Mouse (Mus musculus) kidney, embryonic 14.5 days (tissue): ENCODE measurements around the gene Wdr25. TPM values are rescaled to one million over a fixed set of nuclear protein-coding genes. Genes with fewer than 3 reads are reported as not detected.

Experiments
- ATAC-seq: fragments of 200-750 bp; cut with Nextera tagmentation; 2 replicates; pipeline ENCODE4 v1.8.0; 2017; ENCODE audit warnings: moderate number of reproducible peaks, mild to moderate bottlenecking, moderate TSS enrichment, moderate library complexity; ENCODE audit not compliant: low FRiP score, low TSS enrichment
- H3K27ac ChIP-seq: fragments of 300-500 bp; sonication (generic); 2 replicates; pipeline ENCODE4 v1.5.1; 2014; ENCODE audit warnings: low read depth, mild to moderate bottlenecking, low read length, moderate library complexity, mixed read lengths
- H3K27me3 ChIP-seq: fragments of 300-500 bp; sonication (generic); 2 replicates; pipeline ENCODE4 v1.6.1; 2014; ENCODE audit warnings: mild to moderate bottlenecking, low read length; ENCODE audit not compliant: control insufficient read depth, insufficient read depth
- H3K36me3 ChIP-seq: fragments of 300-500 bp; sonication (generic); 2 replicates; pipeline ENCODE4 v1.6.1; 2014; ENCODE audit warnings: low read length, mixed read lengths; ENCODE audit not compliant: control insufficient read depth, insufficient read depth
- H3K4me1 ChIP-seq: fragments of 300-500 bp; sonication (generic); 2 replicates; pipeline ENCODE4 v1.6.1; 2014; ENCODE audit warnings: low read length, mixed read lengths; ENCODE audit not compliant: control insufficient read depth, insufficient read depth
- H3K4me2 ChIP-seq: fragments of 300-500 bp; sonication (generic); replicated peaks from 2 replicates; pipeline ENCODE4 v1.6.1; 2014; ENCODE audit warnings: low read depth, mild to moderate bottlenecking, low read length
- H3K4me3 ChIP-seq: fragments of 300-500 bp; sonication (generic); 2 replicates; pipeline ENCODE4 v1.5.1; 2014; ENCODE audit warnings: mild to moderate bottlenecking, low read length
- H3K9ac ChIP-seq: fragments of 300-500 bp; sonication (generic); 2 replicates; pipeline ENCODE4 v1.6.1; 2014; ENCODE audit warnings: low read depth, mild to moderate bottlenecking, low read length, moderate library complexity
- H3K9me3 ChIP-seq: fragments of 300-500 bp; sonication (generic); 2 replicates; pipeline ENCODE4 v1.6.1; 2016; ENCODE audit warnings: low read length; ENCODE audit not compliant: control insufficient read depth
- WGBS: fragments of 180-500 bp; shearing (Covaris S2); extraction: QIAGEN DNeasy Blood & Tissue Kit; methylation state at CpG from one replicate; pipeline ENCODE4 v1.1.7; 2014; 5-methylcytosine and 5-hydroxymethylcytosine counted together
- polyA plus RNA-seq: library from polyadenylated mRNA; unstranded; fragments of >200 nt; fragmentation: Nextera tagmentation; extraction: Ambion mirVana; gene quantifications from 2 replicates; pipeline ENCODE4 v1.2.1, GENCODE M21; 2014

Wdr25 gene
- polyA plus RNA-seq, 1 experiment from 2014 or later = 6.0 TPM

DNA sequence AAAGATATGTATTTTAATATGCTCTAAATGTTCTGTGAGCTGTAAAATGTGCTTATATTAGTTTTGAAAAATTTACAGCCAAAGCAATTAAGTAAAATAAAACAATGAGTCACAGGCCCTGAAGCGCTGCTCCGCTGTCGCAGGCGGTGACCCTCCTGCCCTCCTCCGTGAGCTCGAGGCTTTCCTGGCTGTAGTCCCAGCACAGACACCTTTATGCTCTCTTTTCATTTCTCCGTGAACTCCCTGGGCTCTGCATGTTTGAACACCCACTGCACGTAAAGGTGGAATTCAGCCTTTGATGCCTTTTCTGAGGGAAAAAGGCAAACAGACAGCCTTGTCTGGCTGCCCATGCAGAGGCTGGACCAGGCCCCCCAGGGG lies 10.8 kb downstream of the Wdr25 start:
- Histone ChIP-seq H3K9me3 (no peaks in the 10 kb centered on the region), H3K36me3 (no peaks in the 10 kb centered on the region), H3K4me2 (no peak overlapping the region), H3K27me3 (no peaks in the 10 kb centered on the region), H3K4me3 (no peak overlapping the region), H3K9ac (no peak overlapping the region), H3K4me1 (peaks cover 19% of the 10 kb centered on the region; the same call in 1 of the 2 replicates), H3K27ac (no peak overlapping the region)
- WGBS = 43% methylated on average over 8 of the region's 8 CpGs
- no peak for ATAC-seq

DNA sequence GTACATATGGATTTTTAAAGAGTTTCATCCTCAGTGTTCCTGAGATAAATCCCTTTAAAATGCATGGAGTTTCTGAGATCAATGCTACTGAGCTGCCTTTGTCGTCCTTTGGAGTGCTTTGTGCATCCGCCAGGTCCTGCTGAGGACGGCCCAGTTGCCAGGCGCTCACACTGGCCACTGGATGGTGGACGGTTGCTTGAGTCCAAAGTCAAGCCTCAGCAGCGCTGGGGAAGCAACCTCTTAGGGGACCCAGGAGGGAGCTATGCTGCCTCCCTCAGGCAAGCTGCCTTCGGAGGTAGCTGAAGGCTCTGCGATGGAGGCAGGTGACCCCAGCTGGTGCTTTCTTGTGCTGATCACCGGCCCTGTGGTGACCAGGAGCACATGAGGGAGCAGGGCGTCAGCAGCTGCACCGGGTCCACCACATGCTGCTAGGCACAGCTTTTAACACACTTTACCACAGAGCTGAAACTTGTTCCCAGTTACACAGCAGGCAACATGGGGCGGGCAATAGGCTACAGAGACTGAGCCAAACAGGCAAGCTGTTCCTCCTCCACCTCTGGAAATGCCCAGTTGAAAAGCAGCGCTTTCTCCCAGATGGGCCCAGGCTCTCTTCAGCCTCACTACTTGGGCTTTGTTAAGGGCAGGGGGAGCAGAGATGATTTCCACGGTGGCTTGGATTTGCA lies 12.3 kb downstream of the Wdr25 start:
- Histone ChIP-seq H3K27me3 (no peaks in the 10 kb centered on the region), H3K4me3 (no peak overlapping the region), H3K27ac (no peak overlapping the region), H3K9ac (no peak overlapping the region), H3K4me2 (no peak overlapping the region), H3K4me1 (peaks cover 19% of the 10 kb centered on the region; the same call in 1 of the 2 replicates), H3K9me3 (no peaks in the 10 kb centered on the region), H3K36me3 (no peaks in the 10 kb centered on the region)
- 51% methylated on average over 14 of the region's 14 CpGs for WGBS
- no peak for ATAC-seq

DNA sequence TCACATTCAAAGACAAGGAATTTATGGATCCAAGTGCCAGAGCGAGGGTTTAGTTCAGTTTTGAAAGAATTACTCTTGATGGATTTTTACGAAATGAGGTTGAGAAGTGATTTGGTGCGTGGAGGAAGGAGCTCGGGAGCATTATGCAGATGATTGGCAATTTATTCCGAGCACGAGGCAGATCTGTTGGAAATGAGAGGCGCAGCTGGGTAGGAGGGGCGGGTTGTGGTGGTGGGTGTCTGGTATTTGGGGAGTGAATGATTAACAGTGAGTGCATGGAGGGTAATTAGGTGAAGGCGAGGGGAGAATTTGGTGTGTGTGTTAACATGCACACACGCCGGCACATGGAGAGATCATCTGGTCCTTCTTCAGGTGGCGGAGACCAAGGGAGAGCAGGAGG lies 13.0 kb downstream of the Wdr25 start:
- no peak for ATAC-seq
- Histone ChIP-seq H3K4me3 (no peak overlapping the region), H3K36me3 (no peaks in the 10 kb centered on the region), H3K4me1 (peaks cover 19% of the 10 kb centered on the region; the same call in 1 of the 2 replicates), H3K4me2 (no peak overlapping the region), H3K27me3 (no peaks in the 10 kb centered on the region), H3K9ac (no peak overlapping the region), H3K9me3 (no peaks in the 10 kb centered on the region), H3K27ac (no peak overlapping the region)
- WGBS = 60% methylated on average over 12 of the region's 12 CpGs

DNA sequence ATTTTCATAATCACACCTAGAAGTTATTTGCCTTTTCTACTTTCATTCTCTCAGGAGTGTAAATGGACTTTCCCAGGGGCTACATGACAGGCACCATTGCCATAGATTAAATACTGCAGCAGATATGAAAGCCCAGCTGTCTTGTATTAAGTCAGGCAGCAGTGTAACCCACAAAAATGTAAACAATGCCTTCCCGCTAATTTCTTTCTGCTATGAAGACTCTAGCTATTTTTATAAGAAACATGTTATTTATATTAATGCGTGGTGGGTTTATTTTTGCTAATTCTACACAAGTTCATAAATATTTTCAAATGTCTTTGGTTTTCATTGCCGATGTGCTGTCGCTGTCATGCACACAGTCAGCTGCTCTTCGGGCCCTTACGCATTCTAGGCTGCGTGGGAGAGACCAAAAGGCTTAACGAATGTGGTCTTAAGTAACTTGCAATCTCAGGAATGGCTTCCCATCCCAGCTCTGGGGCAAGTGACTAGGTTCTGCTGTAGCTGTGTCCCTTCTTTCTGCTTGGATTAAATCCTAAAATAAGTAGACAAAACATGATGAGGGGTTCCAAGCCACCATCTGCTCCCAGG lies 16.5 kb downstream of the Wdr25 start:
- peaks cover 31% of the 10 kb centered on the region for H3K4me1 ChIP-seq
- WGBS = 61% methylated on average over 8 of the region's 8 CpGs
- H3K27ac ChIP-seq = no peak overlapping the region
- ATAC-seq = no peak
- H3K27me3 ChIP-seq = no peaks in the 10 kb centered on the region
- H3K4me3 ChIP-seq = no peak overlapping the region
- no peaks in the 10 kb centered on the region for H3K36me3 ChIP-seq
- H3K4me2 ChIP-seq = no peak overlapping the region
- no peak overlapping the region for H3K9ac ChIP-seq
- H3K9me3 ChIP-seq = no peaks in the 10 kb centered on the region

DNA sequence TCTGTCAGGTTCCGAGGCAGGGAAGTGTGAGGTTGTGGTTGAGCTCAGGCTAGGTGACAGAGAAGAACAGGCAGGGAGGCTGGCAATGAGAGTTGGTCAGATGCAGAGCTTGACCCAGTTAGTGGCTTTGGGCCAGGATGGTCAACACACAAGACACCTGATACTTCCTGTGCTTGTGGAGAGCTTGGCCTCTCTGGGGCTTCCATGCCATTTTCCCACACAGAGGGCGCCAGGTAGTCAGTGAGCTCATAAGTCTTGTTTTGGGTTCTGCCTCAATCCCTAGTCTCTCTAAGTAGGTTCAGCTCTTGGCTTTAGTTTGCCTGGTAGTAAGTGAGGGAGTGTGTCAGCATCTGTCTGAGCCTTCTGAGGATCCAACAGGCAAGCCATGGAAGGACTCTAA lies 19.0 kb downstream of the Wdr25 start:
- Histone ChIP-seq H3K4me2 (no peak overlapping the region), H3K36me3 (no peaks in the 10 kb centered on the region), H3K4me1 (peaks cover 35% of the 10 kb centered on the region)

DNA sequence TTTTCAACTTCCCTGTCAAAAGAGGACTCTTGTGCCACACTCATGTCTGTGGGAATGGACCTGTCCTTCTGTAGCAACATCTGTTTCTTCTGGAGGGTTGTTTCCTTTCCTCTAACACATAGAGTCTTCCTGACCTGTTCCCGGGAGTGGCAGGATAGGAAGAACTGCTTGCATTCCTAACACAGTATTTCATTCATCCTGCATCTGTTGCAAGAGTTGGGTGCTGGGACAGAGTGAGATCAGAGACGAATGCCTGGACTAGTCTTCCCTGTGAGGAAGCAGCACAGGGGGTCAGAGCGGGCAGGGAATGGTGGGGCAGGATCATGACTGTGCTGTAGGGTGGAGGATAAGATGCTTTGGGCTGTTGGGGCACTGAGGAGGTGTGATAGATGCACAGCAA lies 20.8 kb downstream of the Wdr25 start:
- Histone ChIP-seq H3K27ac (no peak overlapping the region), H3K9ac (no peak overlapping the region), H3K9me3 (no peaks in the 10 kb centered on the region), H3K4me1 (peaks cover 37% of the 10 kb centered on the region), H3K36me3 (no peaks in the 10 kb centered on the region), H3K27me3 (no peaks in the 10 kb centered on the region), H3K4me3 (no peak overlapping the region), H3K4me2 (no peak overlapping the region)
- 51% methylated on average over 3 of the region's 3 CpGs for WGBS
- ATAC-seq = peak; percentile 3; the same call in 1 of the 2 replicates

More for the DNA sequence above, 19.0 kb downstream of the Wdr25 start:
- no peaks in the 10 kb centered on the region for H3K9me3 ChIP-seq
- WGBS = 70% methylated on average over 2 of the region's 2 CpGs
- H3K27ac ChIP-seq = no peak overlapping the region
- no peaks in the 10 kb centered on the region for H3K27me3 ChIP-seq
- no peak overlapping the region for H3K9ac ChIP-seq
- no peak overlapping the region for H3K4me3 ChIP-seq
- ATAC-seq = no peak

DNA sequence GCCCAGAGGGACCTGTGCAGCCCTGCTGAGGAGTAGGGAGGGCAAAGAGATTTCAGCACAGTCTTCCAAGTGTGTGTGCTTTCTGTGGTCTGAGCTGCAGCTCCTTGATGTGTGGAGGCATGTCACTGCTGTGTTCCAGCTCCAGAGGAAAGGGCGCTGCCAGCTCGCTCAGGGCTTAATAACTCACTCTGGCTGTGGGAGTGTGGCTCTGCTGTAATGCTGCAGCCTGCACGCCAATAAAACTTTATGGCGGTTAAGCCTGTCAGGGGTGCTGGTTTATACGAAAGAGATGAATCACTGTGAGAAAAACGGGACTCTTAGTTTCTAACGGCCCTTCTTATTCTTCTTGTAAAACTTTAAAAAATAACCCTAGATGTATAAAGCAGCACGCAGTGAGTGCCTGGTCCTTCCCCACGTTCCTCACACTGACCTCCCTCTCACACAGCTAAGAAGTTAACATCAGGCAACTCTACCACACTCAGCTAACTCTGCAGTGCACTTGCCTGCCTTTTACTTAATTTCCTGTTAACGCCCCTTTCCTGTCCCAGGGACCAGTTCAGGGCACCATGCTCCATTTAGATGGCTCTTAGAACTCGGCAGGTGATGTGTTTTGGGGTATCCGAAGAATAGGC lies 21.4 kb downstream of the Wdr25 start:
- H3K4me1 ChIP-seq = peaks cover 37% of the 10 kb centered on the region
- peak; percentile 37; the same call in 1 of the 2 replicates for ATAC-seq
- no peak overlapping the region for H3K4me3 ChIP-seq
- no peak overlapping the region for H3K27ac ChIP-seq
- H3K36me3 ChIP-seq = no peaks in the 10 kb centered on the region
- H3K9ac ChIP-seq = no peak overlapping the region
- 9% methylated on average over 12 of the region's 12 CpGs for WGBS
- H3K27me3 ChIP-seq = no peaks in the 10 kb centered on the region
- H3K4me2 ChIP-seq = no peak overlapping the region
- H3K9me3 ChIP-seq = no peaks in the 10 kb centered on the region

DNA sequence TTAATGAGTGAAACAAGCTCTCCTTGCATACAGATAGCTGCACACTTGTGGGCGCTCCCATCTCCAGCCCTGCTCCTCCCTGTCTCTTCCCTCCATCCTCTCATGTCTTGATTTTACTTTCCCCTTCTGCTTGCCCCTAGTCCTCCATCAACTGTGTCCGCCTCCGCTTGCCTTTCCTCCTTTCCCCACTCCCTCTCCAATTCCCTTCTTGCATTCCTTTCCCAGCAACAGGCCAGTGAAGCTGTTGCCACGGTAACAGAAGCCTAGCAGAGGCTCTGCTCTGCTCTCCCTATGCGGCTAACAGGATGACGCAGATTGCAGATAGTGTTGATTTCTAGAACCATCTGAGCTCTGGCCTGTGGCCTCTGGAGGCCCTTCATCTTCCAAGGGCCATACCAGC lies 22.5 kb downstream of the Wdr25 start:
- no peaks in the 10 kb centered on the region for H3K27me3 ChIP-seq
- WGBS = 18% methylated on average over 6 of the region's 6 CpGs
- no peaks in the 10 kb centered on the region for H3K36me3 ChIP-seq
- no peaks in the 10 kb centered on the region for H3K9me3 ChIP-seq
- peak; percentile 71 for ATAC-seq
- H3K4me1 ChIP-seq = peaks cover 37% of the 10 kb centered on the region
- no peak overlapping the region for H3K27ac ChIP-seq
- H3K4me3 ChIP-seq = no peak overlapping the region
- H3K9ac ChIP-seq = no peak overlapping the region
- no peak overlapping the region for H3K4me2 ChIP-seq

DNA sequence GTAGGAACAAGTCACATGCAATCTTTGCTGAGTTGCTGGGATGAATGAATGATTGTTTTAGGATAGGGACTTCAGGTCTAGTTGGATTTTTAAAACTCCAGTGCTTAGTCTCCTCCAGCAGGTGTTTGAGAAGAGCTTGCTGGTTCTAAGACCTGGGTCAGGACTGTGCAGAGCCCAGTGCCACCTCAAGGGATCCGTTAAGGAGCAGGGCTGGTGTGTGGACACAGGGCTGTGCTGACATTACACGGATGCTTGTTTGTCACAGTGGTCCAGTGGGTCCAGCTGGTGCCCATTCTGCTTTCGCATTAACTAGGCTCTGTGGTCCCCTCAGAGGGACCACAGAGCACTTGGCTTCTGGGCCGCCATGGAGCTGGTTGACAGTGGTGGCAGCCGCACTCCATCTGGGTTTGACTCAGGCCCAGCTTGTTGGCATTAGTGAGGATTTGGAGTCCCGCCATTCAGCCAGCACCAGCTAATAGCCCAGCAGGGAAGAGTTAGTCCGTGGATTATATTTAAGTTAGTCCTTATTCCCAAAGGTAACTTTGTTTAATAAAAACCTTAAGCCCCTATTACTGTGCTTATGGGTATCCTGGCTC lies 23.1 kb downstream of the Wdr25 start:
- Histone ChIP-seq H3K36me3 (no peaks in the 10 kb centered on the region), H3K9ac (no peak overlapping the region), H3K27ac (no peak overlapping the region), H3K9me3 (no peaks in the 10 kb centered on the region), H3K27me3 (no peaks in the 10 kb centered on the region), H3K4me1 (peaks cover 37% of the 10 kb centered on the region), H3K4me2 (no peak overlapping the region), H3K4me3 (no peak overlapping the region)
- 87% methylated on average over 7 of the region's 7 CpGs for WGBS
- 0 out of 2 replicates have a peak, but pooled peaks have one; percentile 29 for ATAC-seq
